Mouse (Mus musculus) bone marrow, adult 2 months (tissue): ENCODE data around the gene Cxcr6.

Experiments
- CTCF ChIP-seq: fragments of 200-500 bp; IDR thresholded peaks from 2 replicates; pipeline ENCODE4 v1.5.1; 2011; ENCODE audit warnings: low read length, control low read depth; ENCODE audit not compliant: control insufficient read depth, insufficient read depth
- POLR2A ChIP-seq: fragments of 200-500 bp; IDR thresholded peaks from 2 replicates; pipeline ENCODE4 v1.6.1; 2011; ENCODE audit warnings: low read depth, mild to moderate bottlenecking, control low read depth, low read length, borderline replicate concordance; ENCODE audit not compliant: control insufficient read depth

GRCm38 (mm10) chr9:123835851-123836250 lies 29.6 kb downstream of the Cxcr6 start:
- TF ChIP-seq POLR2A (no peak), CTCF (no peak)
